Mouse (Mus musculus) thymus, postnatal 0 days (tissue): ENCODE data around the gene Upk1a. TPM values are rescaled to one million over a fixed set of nuclear protein-coding genes. Genes with fewer than 3 reads are reported as not detected.

Experiments used
- DNase-seq: peaks from one replicate; pipeline ENCODE4 v3.0.0-alpha.2; 2015; ENCODE audit warnings: low spot score
- polyA plus RNA-seq: library from polyadenylated mRNA; unstranded; fragments of >200 nt; fragmentation: Nextera tagmentation; extraction: Ambion mirVana; gene quantifications from 2 replicates; pipeline ENCODE4 v1.2.1, GENCODE M21; 2015

The Upk1a gene
- polyA plus RNA-seq, 1 experiment from 2014 or later: 0.90 TPM

GRCm38 (mm10) chr7:30579950-30580349 lies 32.7 kb downstream of the Upk1a start:
- DNase-seq: no peak

- no peak for DNase-seq
Observed at GRCm38 (mm10) chr7:30572969-30573368, 39.7 kb downstream of the Upk1a start.

- DNase-seq: no peak
Observed at GRCm38 (mm10) chr7:30572389-30572788, 40.3 kb downstream of the Upk1a start.

- no peak for DNase-seq
Observed at GRCm38 (mm10) chr7:30567555-30567954, 45.1 kb downstream of the Upk1a start.

GRCm38 (mm10) chr7:30566033-30566432 lies 46.6 kb downstream of the Upk1a start:
- DNase-seq: no peak

- DNase-seq: no peak
Observed at GRCm38 (mm10) chr7:30564970-30565571, 47.6 kb downstream of the Upk1a start, which contains the start of gene Igflr1. TSS of gene Igflr1 (plus strand) at chr7:30565427.

GRCm38 (mm10) chr7:30563906-30564280 lies 48.8 kb downstream of the Upk1a start:
- DNase-seq: peak; percentile 50

GRCm38 (mm10) chr7:30563117-30563905 lies 49.3 kb downstream of the Upk1a start, which contains the start of the genes U2af1l4, Gm49396 and Psenen:
TSS of gene U2af1l4 (plus strand) at chr7:30563301.
TSS of gene Gm49396 (plus strand) at chr7:30563344.
TSS of gene Psenen (minus strand) at chr7:30563627.
- peak; percentile 98 for DNase-seq

- no peak for DNase-seq
Observed at GRCm38 (mm10) chr7:30562526-30563116, 50.0 kb downstream of the Upk1a start.

GRCm38 (mm10) chr7:30560296-30560695 lies 52.4 kb downstream of the Upk1a start:
- no peak for DNase-seq

GRCm38 (mm10) chr7:30559443-30559954 lies 53.1 kb downstream of the Upk1a start, which contains the start of gene Lin37:
TSS of gene Lin37 (minus strand) at chr7:30559838.
- DNase-seq: peak; percentile 96

- DNase-seq: peak; percentile 16
Observed at GRCm38 (mm10) chr7:30558656-30559442, 53.8 kb downstream of the Upk1a start.

GRCm38 (mm10) chr7:30557901-30558514 lies 54.6 kb downstream of the Upk1a start:
- no peak for DNase-seq

GRCm38 (mm10) chr7:30556894-30557536 lies 55.6 kb downstream of the Upk1a start:
- peak; percentile 31 for DNase-seq

GRCm38 (mm10) chr7:30553810-30554584 lies 58.6 kb downstream of the Upk1a start:
- no peak for DNase-seq
